Mouse (Mus musculus) neural tube, embryonic 10.5 days (tissue): ENCODE measurements around the gene Tbce.
"Not testable (repeated sequence)": the region's sequence is repeated elsewhere in the genome, so short reads cannot be mapped to it uniquely, and the experiment has no call there.

Source experiments
- DNase-seq: peaks from one replicate; pipeline ENCODE4 v3.0.0-alpha.2; 2017; ENCODE audit warnings: low spot score; ENCODE audit errors: extremely low spot score

The Tbce gene

DNA sequence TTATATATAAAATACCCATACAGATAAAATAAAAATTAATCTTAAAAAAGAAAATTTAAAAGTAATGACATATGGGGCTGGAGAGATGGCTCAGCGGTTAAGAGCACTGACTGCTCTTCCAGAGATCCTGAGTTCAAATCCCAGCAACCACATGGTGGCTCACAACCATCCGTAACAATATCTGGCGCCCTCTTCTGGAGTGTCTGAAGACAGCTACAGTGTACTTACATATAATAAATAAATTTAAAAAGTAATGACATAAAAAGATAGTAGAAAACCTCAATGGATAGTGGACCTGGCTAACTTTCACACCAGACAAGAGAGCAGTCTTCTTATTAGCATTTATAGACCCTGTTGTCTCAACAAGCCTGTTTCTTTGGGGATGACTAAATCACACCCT, 4.1 kb downstream of the Tbce start:
- DNase-seq: not testable (repeated sequence)

DNA sequence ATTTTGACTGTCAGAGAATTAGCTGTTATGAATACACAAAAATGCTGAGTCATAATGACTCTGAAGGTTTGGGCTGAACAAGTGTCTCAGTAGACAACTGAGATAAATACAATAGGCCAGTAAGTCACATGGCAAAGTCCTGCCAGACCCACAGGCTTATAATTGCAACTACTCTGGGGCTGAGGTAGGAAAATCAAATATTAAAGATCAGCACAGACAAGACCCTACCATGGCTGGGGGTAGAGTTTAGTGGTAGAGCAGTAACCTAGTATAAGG, 5.4 kb downstream of the Tbce start:
- DNase-seq: no peak

GRCm38 (mm10) chr13:14033309-14034072, 5.9 kb downstream of the Tbce start:
- no peak for DNase-seq

DNA sequence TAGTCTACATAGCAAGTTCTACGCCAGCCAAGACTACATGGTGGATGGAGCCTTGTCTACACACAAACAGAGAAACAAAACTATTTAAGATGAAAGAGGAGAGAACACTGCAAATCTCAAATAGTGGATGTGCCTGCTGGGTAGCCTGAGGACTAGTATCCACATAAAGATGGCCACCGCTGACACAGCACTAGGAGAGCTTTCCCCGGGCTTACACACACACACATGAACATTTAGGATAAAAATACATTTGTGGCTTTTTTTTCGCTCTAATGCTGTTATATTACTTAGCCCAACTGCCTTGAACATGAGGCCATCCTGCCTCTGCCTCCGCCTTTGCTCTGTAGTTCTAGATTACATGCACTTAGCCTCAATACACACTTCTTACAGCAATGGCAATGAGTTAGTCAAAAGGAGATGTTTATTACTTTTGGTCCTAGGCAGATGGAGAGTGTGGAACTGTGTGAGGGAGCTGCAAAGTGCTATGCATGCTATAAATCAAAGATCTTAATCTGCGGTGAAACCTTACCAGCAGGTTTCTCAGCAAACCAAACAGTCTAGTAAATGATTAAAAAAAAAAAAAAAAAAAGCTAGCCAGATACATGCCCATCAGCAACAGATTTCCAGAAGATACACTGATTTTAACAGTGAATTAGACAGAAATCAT, 13.2 kb downstream of the Tbce start:
- no peak for DNase-seq

DNA sequence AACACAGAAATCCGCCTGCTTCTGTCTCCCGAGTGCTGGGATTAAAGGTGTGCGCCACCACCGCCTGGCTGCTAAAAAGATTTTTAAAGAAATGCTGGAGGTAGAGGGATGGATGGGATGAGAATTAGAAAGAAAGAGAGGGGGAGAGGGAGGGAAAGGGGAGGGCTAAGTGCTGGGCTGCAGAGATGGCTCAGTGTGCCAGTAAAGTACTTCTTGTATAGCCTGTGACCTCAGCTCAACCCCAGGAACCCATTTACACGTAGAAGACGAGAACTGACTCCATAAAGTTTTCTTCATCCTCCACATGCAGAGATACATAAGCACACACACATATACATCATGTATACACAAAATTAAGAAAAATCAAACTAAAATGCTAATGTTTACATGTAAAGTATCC, 13.9 kb downstream of the Tbce start:
- no peak for DNase-seq

DNA sequence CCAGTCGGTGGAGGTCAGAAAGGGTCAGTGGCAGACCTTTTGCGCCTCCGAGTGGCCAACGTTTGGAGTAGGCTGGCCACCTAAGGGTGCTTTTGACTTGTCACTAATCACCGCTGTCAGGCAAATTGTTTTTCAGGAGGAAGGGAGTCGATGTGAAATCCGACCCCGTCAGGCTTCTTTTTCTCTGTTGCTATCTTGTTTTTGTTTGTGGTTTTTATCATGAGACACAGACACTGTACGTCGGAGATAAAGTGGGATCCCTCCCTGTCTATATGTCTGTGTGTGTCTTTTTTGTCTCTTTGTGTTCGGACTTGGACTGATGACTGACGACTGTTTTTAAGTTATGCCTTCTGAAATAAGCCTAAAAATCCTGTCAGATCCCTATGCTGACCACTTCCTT, 18.0 kb downstream of the Tbce start:
- not testable (repeated sequence) for DNase-seq

- no peak for DNase-seq
Observed at GRCm38 (mm10) chr13:14018852-14019251, 20.6 kb downstream of the Tbce start.

- no peak for DNase-seq
Observed at GRCm38 (mm10) chr13:14018283-14018682, 21.2 kb downstream of the Tbce start.

DNA sequence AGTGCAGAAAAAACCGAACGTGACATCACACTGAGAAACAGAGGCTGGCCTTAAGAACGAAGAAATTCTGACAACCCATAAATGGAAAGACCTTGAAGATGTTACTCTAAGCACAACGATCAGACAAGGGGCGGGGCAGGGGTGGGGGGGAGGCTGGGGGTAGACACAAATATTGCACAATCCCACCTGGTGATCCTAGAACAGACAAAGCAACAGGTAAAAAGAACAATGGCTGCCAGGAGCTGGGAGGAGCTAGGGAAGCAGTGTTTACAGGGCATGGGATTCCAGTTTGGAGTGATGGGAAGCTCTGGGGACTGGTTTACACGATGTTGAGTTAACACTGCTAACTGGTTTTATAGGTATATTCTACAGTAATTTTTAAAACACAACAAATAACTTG, 23.8 kb downstream of the Tbce start:
- no peak for DNase-seq

DNA sequence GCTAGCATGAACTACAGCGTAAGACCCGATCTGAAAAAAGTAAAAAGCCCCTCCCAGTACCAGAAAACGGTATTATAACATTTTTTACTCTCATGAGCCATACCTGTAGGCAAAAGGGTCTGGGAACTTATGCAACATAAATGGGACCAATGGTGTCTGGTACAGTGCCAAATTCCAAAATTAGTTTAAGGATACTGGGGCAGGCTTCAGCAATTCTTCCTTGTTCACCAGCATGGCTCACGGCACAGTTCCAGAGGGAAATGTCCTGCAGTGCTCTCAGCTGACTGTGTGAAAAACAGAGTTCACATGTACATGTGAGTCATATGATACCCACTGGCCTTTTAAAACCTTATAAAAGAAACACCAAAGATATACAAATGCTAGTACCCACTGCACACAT, 24.9 kb downstream of the Tbce start:
- no peak for DNase-seq

GRCm38 (mm10) chr13:14014001-14014400, 25.4 kb downstream of the Tbce start:
- no peak for DNase-seq

- DNase-seq: no peak
Observed at GRCm38 (mm10) chr13:14011454-14011995, 27.9 kb downstream of the Tbce start.

DNA sequence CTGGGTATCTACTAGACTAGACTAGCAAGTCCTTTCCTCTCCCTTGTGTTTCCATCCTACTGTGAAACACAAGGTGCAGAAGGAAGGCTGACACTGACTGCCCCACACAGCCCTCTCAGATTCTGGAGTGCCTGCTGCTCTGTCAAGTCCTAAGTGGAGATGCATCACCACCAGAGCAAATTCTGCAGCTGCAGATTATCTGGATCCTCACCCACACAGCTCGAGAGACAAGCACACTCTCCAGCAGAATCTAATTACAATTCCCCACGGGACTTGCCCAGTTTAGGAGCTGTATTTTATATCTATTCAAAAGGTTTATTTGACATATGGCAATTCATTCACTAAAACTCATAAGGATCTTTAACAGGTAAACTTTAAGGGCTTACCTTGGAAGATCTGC, 33.4 kb downstream of the Tbce start:
- no peak for DNase-seq

DNA sequence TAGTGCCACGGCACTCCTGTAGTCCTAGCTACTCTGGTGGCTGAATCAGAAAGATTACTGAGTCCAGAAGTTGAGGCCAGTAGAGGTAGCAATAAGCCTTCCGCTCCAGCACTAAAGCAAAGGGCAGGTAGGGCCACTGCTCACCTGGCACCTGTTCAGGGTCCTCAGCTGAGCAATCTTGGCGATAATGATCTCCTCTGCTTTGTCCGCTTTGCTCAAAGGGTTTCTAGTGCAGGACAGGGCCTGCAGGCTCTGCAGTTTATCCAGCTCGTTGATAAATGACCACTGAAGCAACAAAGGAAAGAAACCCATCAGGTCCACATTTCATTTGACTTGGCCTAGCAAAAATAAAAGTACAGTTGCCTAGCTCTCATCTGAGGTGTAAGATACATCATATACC, 34.4 kb downstream of the Tbce start:
- DNase-seq: no peak

DNA sequence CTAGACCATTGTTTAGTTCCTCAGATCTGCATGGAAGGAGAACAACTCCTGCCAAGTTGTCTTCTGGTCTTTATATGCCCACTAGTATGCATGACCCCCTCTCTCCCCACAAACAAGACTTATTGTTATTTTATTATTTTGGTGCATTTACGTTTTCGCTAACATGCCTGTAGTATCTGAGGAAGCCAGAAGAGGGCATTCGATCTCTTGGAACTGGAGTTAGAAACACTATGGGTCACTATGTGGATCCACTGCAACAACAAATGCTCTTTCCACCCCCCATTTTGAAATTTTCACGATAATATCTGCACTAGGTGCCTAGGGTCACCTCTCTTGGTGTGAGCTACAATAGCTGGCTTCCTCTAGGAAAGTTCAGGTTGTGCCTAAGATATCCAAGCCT, 35.4 kb downstream of the Tbce start:
- no peak for DNase-seq

DNA sequence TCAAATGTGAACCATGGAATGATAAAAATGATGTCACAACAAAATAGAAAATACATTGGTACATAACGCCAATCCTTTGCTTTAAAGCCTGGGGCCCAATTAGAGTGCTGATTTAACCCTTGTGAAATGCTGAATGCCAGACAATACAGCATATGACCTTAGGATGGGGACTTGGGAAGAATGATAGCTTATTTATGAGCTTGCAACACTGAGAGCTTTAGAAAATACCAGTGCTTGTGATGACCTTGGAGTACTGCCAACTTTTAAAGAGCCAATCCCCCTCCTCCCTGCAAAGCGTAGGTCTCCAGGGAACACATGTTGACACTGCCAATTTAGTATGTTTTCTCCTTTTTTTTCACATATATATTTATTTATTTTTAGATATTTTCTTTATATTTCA, 36.7 kb downstream of the Tbce start:
- DNase-seq: no peak

DNA sequence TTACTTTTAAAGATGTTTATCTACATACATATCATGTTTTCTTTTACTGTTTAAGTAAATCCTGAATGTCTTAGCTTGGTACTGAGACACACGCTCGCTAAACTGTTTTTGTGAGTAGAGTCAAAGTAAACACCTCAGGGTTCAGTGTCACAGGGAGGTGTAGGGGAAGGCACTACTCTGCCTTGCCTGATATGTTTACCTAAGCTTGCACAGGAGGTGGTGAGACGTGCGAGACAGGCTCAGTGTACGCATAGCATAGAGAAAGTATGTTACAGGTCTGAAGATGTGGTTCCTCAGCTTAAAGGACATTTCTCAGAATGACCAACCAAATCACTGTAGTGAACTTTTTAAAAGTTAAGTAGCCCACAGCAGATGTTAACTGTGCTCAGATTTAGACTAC, 42.0 kb downstream of the Tbce start:
- no peak for DNase-seq

- no peak for DNase-seq
Observed at GRCm38 (mm10) chr13:13995046-13995445, 44.4 kb downstream of the Tbce start.

GRCm38 (mm10) chr13:13993041-13993440, 46.4 kb downstream of the Tbce start:
- DNase-seq: no peak

GRCm38 (mm10) chr13:13990391-13990790, 49.0 kb downstream of the Tbce start:
- no peak for DNase-seq

GRCm38 (mm10) chr13:13989135-13989534, 50.3 kb downstream of the Tbce start:
- no peak for DNase-seq

DNA sequence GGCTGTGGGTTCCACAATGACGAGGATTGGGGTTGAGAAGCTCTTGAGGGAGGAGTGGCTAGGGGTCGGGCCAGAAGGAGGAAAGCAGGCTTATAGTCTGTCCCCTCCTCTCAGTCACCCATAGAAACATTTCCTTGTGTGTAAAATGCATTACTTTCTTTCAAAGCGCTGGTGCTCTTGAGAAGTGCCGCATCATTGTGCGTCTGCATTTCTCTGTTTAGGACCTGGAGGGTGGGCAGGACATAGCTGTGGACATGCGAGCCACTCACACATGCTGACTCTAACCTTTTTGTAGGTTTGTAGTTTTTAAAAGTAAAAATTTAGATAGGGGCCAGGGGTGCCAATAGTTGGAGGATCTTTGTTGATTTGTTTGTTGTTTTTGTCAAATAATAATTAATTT, 55.9 kb downstream of the Tbce start:
- no peak for DNase-seq

DNA sequence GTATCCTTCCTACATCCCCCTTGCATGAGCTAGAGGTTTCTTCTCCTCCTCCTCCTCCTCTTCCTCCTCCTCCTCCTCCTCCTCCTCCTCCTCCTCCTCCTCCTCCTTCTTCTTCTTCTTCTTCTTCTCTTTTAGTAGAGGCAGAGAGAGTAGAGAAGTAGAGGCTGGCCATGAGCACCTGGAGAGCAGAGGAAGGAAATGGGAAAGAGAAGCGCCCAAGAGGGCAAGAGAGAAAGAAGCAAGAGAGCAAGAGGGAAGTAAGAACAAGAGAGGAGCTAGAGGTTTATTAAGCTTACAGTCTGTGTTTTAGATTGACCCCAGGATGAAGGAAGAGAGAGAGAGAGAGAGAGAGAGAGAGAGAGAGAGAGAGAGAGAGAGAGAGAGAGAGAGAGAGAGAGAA, 57.6 kb downstream of the Tbce start:
- DNase-seq: not testable (repeated sequence)
